Comparison of ENCODE assay signal across 17 mouse cellular contexts in the genomic region with DNA sequence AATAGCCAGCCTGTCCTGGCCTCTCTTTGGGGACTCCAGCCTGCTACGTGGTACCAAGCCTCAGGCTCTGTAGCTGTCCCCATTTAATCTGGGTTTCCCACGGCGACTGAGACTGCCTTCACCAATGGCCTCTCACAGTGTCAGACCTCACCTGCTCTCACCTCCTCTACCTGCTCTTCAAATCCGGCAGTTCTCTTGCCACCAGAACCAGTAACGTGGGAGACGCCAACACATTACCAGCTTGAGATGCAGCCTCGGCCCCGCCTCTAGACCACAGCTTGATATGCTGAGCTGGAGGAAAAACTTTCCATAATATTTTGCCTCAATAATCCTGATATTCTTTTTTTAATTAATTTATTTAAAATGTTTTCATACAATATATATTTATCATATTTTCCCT. TPM values are rescaled to one million over a fixed set of nuclear protein-coding genes. Genes with fewer than 3 reads are reported as not detected.
"Had no signal": no experiment of that assay in that cellular context is flagged by ENCODE, and none has a peak within 500 bp of the region (broad histone marks: within the 10 kb centered on the region; RNA-seq: fewer than 3 reads in every experiment).

No protein-coding gene starts in this region.

- H3K4me1 ChIP-seq: neural tube, embryonic 13.5 days; neural tube, embryonic 15.5 days had no signal

- H3K9me3 ChIP-seq: neural tube, embryonic 13.5 days; neural tube, embryonic 15.5 days; stomach, embryonic 15.5 days had no signal

- H3K9ac ChIP-seq: neural tube, embryonic 13.5 days; neural tube, embryonic 15.5 days; stomach, embryonic 15.5 days had no signal

- H3K4me2 ChIP-seq: neural tube, embryonic 13.5 days; neural tube, embryonic 15.5 days; stomach, embryonic 15.5 days had no signal

- H3K27me3 ChIP-seq: neural tube, embryonic 13.5 days; neural tube, embryonic 15.5 days; stomach, embryonic 15.5 days had no signal

- DNase-seq: retina, postnatal 1 day; right cerebral cortex, adult 18-20 months; right cerebral cortex, postnatal 14 days; right cerebral cortex, postnatal 25 days; right cerebral cortex, postnatal 4 days; spleen, adult 18-20 months; thymus, adult 18-20 months; thymus, adult 2 months; thymus, postnatal 14 days; thymus, postnatal 25 days; thymus, postnatal 36 days; thymus, postnatal 4 days had no signal

- H3K27ac ChIP-seq: neural tube, embryonic 13.5 days; neural tube, embryonic 15.5 days; stomach, embryonic 15.5 days; stomach, postnatal 0 days had no signal

- H3K36me3 ChIP-seq: neural tube, embryonic 13.5 days; neural tube, embryonic 15.5 days; stomach, embryonic 15.5 days had no signal

- H3K4me3 ChIP-seq: neural tube, embryonic 13.5 days; neural tube, embryonic 15.5 days; stomach, embryonic 15.5 days had no signal

RNA-seq across cellular contexts. Expression of gene Prelp, which starts 18.5 kb away (rescaled TPM):
- total RNA-seq: neutrophil, adult 5-6 weeks had no signal

RNA-seq across cellular contexts. Expression of gene Optc, which starts 31.9 kb away (rescaled TPM):
- total RNA-seq: neutrophil, adult 5-6 weeks had no signal
